Mouse (Mus musculus) layer of hippocampus, adult 18-20 months (tissue): ENCODE data around the gene Zdhhc16. TPM values are rescaled to one million over a fixed set of nuclear protein-coding genes. Genes with fewer than 3 reads are reported as not detected.

Experiments used
- DNase-seq, 2 experiments: peaks; one replicate each; pipeline ENCODE4 v3.0.0; 2022; ENCODE audit warnings: low spot score in 2 of 2
- total RNA-seq, 2 experiments: library from RNA; stranded (reverse); gene quantifications; 2 replicates each; pipeline ENCODE4 v1.2.3; 2021

The Zdhhc16 gene
- total RNA-seq, 2 experiments from 2014 or later: 34.6 to 38.8 TPM

DNA sequence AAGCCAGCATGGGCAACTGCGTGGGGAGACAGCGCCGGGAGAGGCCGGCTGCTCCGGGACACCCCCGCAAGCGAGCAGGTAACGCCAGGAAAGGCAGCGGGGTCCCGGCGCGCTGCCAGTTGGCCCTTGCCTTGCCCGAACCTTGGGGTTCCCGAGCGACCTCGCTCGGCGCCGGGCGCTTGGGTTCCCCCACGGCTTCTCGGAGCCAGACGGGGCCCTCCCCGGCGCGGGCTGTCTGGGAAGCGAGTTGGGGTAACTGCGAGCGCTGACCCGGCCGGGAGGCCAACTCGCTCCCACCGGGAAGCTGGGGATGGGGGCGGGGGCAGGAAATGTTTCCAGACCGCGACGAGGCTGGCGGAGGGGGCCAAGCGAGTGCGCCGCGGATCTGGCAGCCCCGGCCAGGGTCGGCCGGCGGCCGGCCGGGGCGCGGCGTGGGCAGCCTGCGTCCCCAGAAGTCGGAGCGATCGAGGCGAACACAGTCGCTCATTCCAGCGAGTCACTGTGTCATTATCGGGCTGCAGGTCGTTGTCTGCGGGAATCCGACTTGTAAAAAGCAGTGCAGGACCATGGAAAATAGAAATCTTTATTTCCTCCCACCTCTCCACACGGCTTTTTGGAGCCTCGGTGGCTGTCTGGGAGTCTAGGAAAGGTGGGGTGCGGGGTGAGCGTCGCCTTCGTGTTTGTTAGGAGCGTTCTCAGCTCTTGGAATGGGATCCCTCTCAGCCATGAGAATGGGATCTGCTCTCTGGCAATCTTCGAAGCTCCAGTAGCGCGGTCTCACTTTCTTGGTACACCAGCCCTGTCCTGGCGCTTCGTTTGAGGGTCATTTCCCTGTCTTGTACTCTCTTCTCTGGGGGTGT lies 48.9 kb downstream of the Zdhhc16 start:
- peak in 1 of 2 experiments; percentile 39 for DNase-seq

DNA sequence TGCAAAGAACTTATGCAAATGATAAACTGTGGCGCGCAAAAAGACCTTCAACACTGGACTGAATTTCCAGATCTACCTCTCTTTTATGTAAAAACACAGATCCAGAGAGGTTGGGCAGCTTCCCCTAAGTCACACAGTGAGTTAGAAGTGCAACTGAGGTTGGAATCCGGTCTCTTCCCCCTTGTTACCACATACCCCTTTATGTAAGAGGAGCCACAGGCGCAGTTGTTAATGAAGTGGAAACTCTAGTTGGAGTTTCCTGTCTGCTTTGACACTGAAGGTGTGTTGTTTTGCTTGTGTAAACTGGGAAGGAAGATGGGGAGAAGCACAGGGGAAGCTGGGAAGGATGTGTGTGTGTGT lies 49.5 kb downstream of the Zdhhc16 start:
- peak in 1 of 2 experiments; percentile 12 for DNase-seq

DNA sequence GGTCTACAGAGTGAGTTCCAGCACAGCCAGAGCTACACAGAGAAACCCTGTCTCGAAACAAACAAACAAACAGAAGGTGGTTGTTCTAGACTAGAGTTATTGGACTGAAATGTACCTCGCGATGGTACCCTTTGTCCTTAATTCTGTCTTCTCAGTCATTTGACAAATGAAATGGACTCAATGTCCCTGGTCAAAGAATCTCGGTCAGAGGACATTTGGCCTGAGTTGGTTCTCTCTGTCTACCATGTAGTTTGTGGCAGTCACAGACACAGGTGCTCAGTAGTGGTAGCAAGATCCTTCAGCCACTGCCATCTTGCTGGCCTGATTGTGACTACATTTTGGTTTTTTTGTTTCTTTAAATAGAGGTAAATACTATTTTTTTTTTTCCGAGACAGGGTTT lies 52.7 kb downstream of the Zdhhc16 start:
- no peak for DNase-seq

DNA sequence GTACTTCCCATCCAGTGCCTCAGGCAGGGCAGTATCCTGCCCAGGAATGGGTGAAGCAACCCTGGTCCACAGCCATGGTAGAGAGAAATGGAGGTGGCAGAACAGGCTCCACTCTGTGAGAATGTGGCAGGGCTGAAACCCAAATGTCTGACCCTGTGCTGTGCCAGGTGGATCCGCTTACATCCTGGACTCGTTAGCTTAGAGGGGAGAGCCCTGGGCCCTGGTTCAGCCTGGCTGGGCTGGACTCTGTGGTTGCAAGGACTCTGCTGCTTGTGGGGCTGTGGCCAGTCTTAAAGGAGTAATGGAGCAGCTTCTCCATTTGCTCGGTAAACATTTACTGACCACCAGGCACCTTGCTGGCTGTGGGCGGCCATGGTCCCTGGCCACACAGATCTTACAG lies 53.9 kb downstream of the Zdhhc16 start:
- no peak for DNase-seq

DNA sequence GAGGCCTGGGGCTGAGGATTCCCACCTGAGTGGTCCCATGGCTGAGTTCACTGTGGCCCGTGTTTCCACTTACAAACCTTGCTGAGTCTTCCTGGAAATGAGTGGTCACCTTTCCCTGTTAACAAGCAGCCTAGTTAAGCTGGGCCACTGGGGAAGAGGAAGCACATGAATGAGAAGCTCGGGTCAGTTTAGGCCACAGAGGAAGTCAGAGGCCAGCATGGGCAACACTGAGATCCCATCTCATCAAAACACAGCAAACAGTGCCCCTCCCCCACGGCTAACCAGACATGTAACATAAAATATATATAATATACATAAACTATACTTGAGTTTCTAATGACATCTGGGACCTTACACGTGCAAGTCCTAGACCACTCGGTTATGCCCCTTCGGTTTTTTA lies 56.5 kb downstream of the Zdhhc16 start:
- no peak for DNase-seq

DNA sequence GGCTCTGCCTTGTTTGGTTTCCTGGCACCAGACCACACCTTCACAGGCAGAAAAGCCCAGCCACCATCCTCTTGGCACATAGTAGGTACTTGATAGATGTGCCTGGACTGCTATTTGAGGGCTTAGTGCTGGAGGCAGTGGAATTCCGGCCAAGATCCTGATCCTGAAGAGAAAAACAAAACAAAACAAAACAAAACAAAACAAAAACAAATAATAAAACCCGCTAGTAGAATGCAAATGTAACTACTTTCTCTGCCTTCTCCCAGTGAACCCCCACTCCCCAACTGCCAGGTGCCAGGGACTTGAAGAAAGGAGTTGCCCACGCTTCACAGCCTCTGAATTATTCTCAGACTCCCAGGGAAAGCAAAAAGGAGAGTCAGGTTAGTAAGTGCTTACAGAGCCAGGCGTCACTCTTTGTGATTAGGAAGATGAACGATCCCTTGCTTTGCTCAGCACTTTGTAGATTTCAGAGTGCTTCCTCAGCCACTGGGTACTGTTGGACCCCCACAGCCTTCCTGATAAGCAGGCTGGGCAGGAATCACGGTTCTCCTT lies 58.7 kb downstream of the Zdhhc16 start:
- no peak for DNase-seq

DNA sequence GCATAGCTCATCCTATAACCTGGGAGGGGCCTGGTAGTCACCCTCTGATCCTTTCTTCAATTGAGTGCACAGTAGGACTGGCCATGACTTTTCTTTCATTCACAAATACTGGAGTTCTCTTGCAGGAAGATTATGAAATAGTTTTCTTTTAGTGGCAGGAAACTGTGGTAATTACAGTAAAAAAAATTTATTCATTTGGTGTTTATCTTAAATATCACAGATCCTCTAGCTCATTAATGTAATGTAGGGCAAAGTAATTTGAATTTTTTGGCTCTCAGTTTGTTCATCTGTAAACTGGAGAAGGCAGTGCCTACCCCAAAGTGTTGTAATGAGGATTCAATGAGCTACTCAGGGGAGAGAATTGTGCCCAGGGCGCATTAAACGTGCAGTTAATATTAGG lies 59.7 kb downstream of the Zdhhc16 start:
- no peak for DNase-seq

DNA sequence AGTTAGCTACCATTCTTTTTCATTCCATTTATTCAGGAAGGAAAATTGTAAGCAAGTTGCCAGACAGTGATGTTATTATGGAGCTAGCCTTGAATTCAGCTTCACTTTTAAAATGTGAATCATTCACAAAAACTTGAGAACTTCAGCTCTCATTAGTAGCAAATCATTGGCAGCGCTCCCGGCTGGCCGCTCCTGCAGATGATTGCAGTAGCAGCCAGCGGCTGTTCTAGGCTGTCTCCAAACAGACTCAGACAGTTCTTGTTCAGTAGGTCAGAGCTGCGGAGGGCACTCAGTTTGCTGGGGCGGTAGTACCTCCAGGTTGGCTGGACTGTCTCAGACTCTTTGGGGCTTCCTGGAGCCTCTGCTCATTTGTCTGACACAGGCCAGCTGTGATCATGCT lies 60.2 kb downstream of the Zdhhc16 start:
- DNase-seq: peak; percentile 48 to 78

Other genes with a start within 250 kb of the Zdhhc16 start
- gene Slit1, start 189.8 kb upstream of the Zdhhc16 start, total RNA-seq: 100 to 1,000 TPM; 209 to 224 TPM
- 1 to 10 TPM; 2.6 to 2.9 TPM for gene Arhgap19, start 131.4 kb upstream of the Zdhhc16 start, total RNA-seq
- gene Frat1, start 103.5 kb upstream of the Zdhhc16 start, total RNA-seq: 10 to 100 TPM; 17.8 to 22.3 TPM
- gene Frat2, start 85.3 kb upstream of the Zdhhc16 start, total RNA-seq: 10 to 100 TPM; 12.9 to 13.1 TPM
- gene Rrp12, start 37.3 kb upstream of the Zdhhc16 start, total RNA-seq: 10 to 100 TPM; 31.8 to 32.2 TPM
- 100 to 1,000 TPM; 541 to 553 TPM for gene Pgam1, start 21.6 kb upstream of the Zdhhc16 start, total RNA-seq
- gene Exosc1, start 57 bp upstream of the Zdhhc16 start, total RNA-seq: 10 to 100 TPM; 24.9 to 28.3 TPM
- 10 to 100 TPM; 28.7 to 34.6 TPM for gene Mms19, start 47.7 kb downstream of the Zdhhc16 start, total RNA-seq
- 10 to 100 TPM; 13.4 to 14.6 TPM for gene Ubtd1, start 48.3 kb downstream of the Zdhhc16 start, total RNA-seq
- gene Ankrd2, start 102.5 kb downstream of the Zdhhc16 start, total RNA-seq: under 1 TPM in 1 of 2 experiments, not detected in 1; 0.30 TPM
- 1 to 10 TPM; 8.7 to 9.4 TPM for gene Hoga1, start 112.1 kb downstream of the Zdhhc16 start, total RNA-seq
- 1 to 10 TPM; 1.6 to 2.1 TPM for gene 4933411K16Rik, start 118.8 kb downstream of the Zdhhc16 start, total RNA-seq
- gene Morn4, start 152.9 kb downstream of the Zdhhc16 start, total RNA-seq: 10 to 100 TPM; 71.3 TPM
- gene Pi4k2a, start 157.0 kb downstream of the Zdhhc16 start, total RNA-seq: 10 to 100 TPM; 69.2 to 69.6 TPM
- gene Avpi1, start 195.6 kb downstream of the Zdhhc16 start, total RNA-seq: 10 to 100 TPM; 18.8 to 20.6 TPM
- gene Marveld1, start 213.9 kb downstream of the Zdhhc16 start, total RNA-seq: 1 to 10 TPM; 5.1 to 5.8 TPM
- 10 to 100 TPM; 90.6 to 94.5 TPM for gene Zfyve27, start 230.5 kb downstream of the Zdhhc16 start, total RNA-seq